Mouse (Mus musculus) thymus, adult 2 months (tissue): ENCODE data around the gene Mmp19.

Experiments used
- CTCF ChIP-seq: fragments of 200-500 bp; IDR thresholded peaks from 2 replicates; pipeline ENCODE4 v1.5.1; 2012; ENCODE audit warnings: mild to moderate bottlenecking, control low read depth, low read length, moderate library complexity, borderline replicate concordance; ENCODE audit not compliant: control insufficient read depth, poor library complexity, insufficient read depth; ENCODE audit errors: extremely low read depth
- POLR2A ChIP-seq: fragments of 200-500 bp; IDR thresholded peaks from 2 replicates; pipeline ENCODE4 v1.6.1; 2012; ENCODE audit warnings: mild to moderate bottlenecking, low read length, control low read depth, moderate library complexity; ENCODE audit not compliant: control insufficient read depth, poor library complexity, insufficient read depth; ENCODE audit errors: extremely low read depth

GRCm38 (mm10) chr10:128804271-128805091 lies 13.8 kb downstream of the Mmp19 start, which contains the start of gene Tmem198b:
- no peak for TF ChIP-seq CTCF
- TF ChIP-seq POLR2A = no peak
